Mouse (Mus musculus) kidney, embryonic 15.5 days (tissue): ENCODE measurements around the gene Cysltr1. TPM values are rescaled to one million over a fixed set of nuclear protein-coding genes. Genes with fewer than 3 reads are reported as not detected.

Source experiments
- ATAC-seq: fragments of 200-750 bp; cut with Nextera tagmentation; replicated peaks from 2 replicates; pipeline ENCODE4 v1.8.0; 2017; ENCODE audit warnings: moderate TSS enrichment; ENCODE audit not compliant: low FRiP score
- H3K27ac ChIP-seq: fragments of 300-500 bp; sonication (generic); 2 replicates; pipeline ENCODE4 v1.5.1; 2015; ENCODE audit warnings: mild to moderate bottlenecking, inconsistent platforms
- H3K27me3 ChIP-seq: fragments of 300-500 bp; sonication (generic); 2 replicates; pipeline ENCODE4 v1.6.1; 2015; ENCODE audit warnings: inconsistent platforms
- H3K36me3 ChIP-seq: fragments of 300-500 bp; sonication (generic); 2 replicates; pipeline ENCODE4 v1.6.1; 2015; ENCODE audit warnings: inconsistent platforms
- H3K4me1 ChIP-seq: fragments of 300-500 bp; sonication (generic); 2 replicates; pipeline ENCODE4 v1.6.1; 2015; ENCODE audit warnings: inconsistent platforms
- H3K4me2 ChIP-seq: fragments of 300-500 bp; sonication (generic); 2 replicates; pipeline ENCODE4 v1.6.1; 2015; ENCODE audit warnings: moderate library complexity, mild to moderate bottlenecking, inconsistent platforms
- H3K4me3 ChIP-seq: fragments of 300-500 bp; sonication (generic); replicated peaks from 2 replicates; pipeline ENCODE4 v1.5.1; 2015; ENCODE audit warnings: mild to moderate bottlenecking, inconsistent platforms
- H3K9ac ChIP-seq: fragments of 300-500 bp; sonication (generic); 2 replicates; pipeline ENCODE4 v1.6.1; 2015; ENCODE audit warnings: mild to moderate bottlenecking, inconsistent platforms
- H3K9me3 ChIP-seq: fragments of 300-500 bp; sonication (generic); replicated peaks from 2 replicates; pipeline ENCODE4 v1.6.1; 2016; ENCODE audit warnings: inconsistent platforms
- WGBS: fragments of 180-500 bp; shearing (Covaris S2); methylation state at CpG from one replicate; pipeline ENCODE4 v1.1.7; 2015; ENCODE audit warnings: mixed read lengths; 5-methylcytosine and 5-hydroxymethylcytosine counted together
- polyA plus RNA-seq: library from polyadenylated mRNA; unstranded; fragments of >200 nt; fragmentation: Nextera tagmentation; extraction: Ambion mirVana; gene quantifications from 2 replicates; pipeline ENCODE4 v1.2.1, GENCODE M21; 2015

Gene Cysltr1
- polyA plus RNA-seq, 1 experiment from 2014 or later, result 3.2 TPM

DNA sequence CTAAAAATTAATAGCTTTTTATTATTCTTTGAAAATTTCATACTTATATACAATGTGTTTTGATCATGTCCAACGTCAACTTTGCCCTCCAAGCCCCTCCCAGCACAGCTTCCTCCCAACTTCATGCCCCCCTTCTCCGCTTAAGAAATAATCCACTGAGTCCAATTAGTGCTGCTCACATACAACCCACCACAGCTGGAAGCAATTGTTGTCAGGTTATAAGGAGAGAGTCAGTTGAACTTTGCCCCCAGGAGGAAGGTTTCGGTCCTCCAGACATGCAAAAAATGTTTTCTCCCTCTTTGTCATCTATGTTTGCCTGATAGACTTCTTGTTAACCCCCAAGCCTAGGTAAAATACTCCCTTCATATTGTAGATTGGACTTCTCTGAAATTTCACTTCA is 24.5 kb downstream of the Cysltr1 start:
- no peak overlapping the region for H3K27ac ChIP-seq
- 67% methylated on average over 3 of the region's 3 CpGs for WGBS
- H3K27me3 ChIP-seq, result no peaks in the 10 kb centered on the region; the same call in 1 of the 2 replicates
- H3K9ac ChIP-seq, result no peak overlapping the region
- no peak overlapping the region for H3K4me2 ChIP-seq
- no peaks in the 10 kb centered on the region for H3K9me3 ChIP-seq
- no peaks in the 10 kb centered on the region for H3K36me3 ChIP-seq
- no peaks in the 10 kb centered on the region for H3K4me1 ChIP-seq
- no peak overlapping the region for H3K4me3 ChIP-seq
- no peak for ATAC-seq

DNA sequence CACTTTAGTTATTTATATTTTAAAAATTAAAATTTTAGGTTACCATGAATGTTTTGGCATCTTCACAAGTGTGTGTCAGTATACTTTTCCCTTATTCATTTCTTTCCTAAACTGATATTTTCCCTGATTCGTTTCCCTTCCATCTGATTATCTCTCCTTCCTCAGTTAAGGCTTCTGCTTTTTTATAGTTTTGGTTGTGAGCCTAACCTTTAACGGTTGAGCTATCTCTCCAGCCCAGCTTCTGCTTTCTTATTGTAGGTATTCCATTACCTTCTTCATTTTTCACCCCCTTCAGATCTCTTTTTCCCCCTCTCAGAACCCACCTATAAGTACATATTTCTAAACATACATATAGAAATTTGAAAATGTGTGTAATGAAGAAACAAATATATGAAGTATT is 48.0 kb downstream of the Cysltr1 start:
- WGBS, result 77% methylated on average over 2 of the region's 2 CpGs
- Histone ChIP-seq H3K9ac (no peak overlapping the region), H3K4me2 (no peak overlapping the region), H3K27me3 (no peaks in the 10 kb centered on the region), H3K36me3 (no peaks in the 10 kb centered on the region), H3K4me3 (no peak overlapping the region), H3K27ac (no peak overlapping the region), H3K9me3 (no peaks in the 10 kb centered on the region), H3K4me1 (no peaks in the 10 kb centered on the region)
- ATAC-seq, result no peak

DNA sequence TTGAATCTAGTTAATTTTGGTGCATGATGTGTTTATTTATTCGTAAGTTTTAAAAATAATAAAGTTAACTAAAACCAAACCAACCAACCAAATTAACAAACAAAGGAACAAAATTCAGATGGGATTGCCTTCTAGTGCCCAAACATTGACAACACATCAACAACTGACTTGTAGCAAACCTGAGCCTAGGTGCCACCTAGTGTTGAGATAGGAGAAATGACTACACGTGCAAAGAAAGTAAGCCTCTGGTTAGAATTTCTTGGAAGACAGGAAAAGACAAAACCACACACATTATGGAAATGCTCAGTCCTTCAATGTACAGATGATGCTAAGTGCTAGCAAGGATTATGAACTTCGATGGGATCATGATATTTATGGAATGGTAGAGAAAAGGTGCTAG is 67.1 kb downstream of the Cysltr1 start:
- no peak for ATAC-seq
- Histone ChIP-seq H3K9ac (no peak overlapping the region), H3K4me2 (no peak overlapping the region), H3K27me3 (no peaks in the 10 kb centered on the region), H3K36me3 (no peaks in the 10 kb centered on the region), H3K27ac (no peak overlapping the region), H3K4me3 (no peak overlapping the region), H3K4me1 (no peaks in the 10 kb centered on the region), H3K9me3 (no peaks in the 10 kb centered on the region)
- 38% methylated on average over 3 of the region's 3 CpGs for WGBS

Other genes with a start within 250 kb of the Cysltr1 start
- 10.0 and 10.5 TPM in 2 replicates for gene Fndc3c1, start 118.3 kb downstream of the Cysltr1 start, polyA plus RNA-seq
- 0.57 and 0.73 TPM in 2 replicates for gene Gm5127, start 20.5 kb downstream of the Cysltr1 start, polyA plus RNA-seq
- gene Rtl3, start 237.0 kb upstream of the Cysltr1 start, polyA plus RNA-seq, result 9.1 and 10.1 TPM in 2 replicates